Mouse (Mus musculus) kidney, adult 2 months (tissue): ENCODE measurements around the gene Fyb2. TPM values are rescaled to one million over a fixed set of nuclear protein-coding genes. Genes with fewer than 3 reads are reported as not detected.
A peak's percentile ranks its signal among the peaks of the same experiment; 100 is the strongest.

ENCODE experiments used
- DNase-seq: peaks from one replicate; pipeline ENCODE4 v3.0.0; 2021
- H3K27ac ChIP-seq: fragments of 200-500 bp; 2 replicates; pipeline ENCODE4 v1.5.1; 2012; ENCODE audit warnings: low read depth, low read length, control low read depth, inconsistent platforms; ENCODE audit not compliant: insufficient read depth
- H3K27me3 ChIP-seq: fragments of 200-500 bp; replicated peaks from 2 replicates; pipeline ENCODE4 v1.6.1; 2012; ENCODE audit warnings: mild to moderate bottlenecking, moderate library complexity, low read length, inconsistent platforms; ENCODE audit not compliant: control insufficient read depth, insufficient read depth
- H3K36me3 ChIP-seq: fragments of 200-500 bp; 2 replicates; pipeline ENCODE4 v1.6.1; 2012; ENCODE audit warnings: mild to moderate bottlenecking, moderate library complexity, low read length, inconsistent platforms; ENCODE audit not compliant: control insufficient read depth, insufficient read depth
- H3K4me1 ChIP-seq: fragments of 200-500 bp; 2 replicates; pipeline ENCODE4 v1.6.1; 2011; ENCODE audit warnings: low read length; ENCODE audit not compliant: control insufficient read depth, insufficient read depth
- H3K4me3 ChIP-seq: fragments of 200-500 bp; 2 replicates; pipeline ENCODE4 v1.5.1; 2011; ENCODE audit warnings: mild to moderate bottlenecking, low read depth, low read length, control low read depth; ENCODE audit not compliant: insufficient read depth
- CTCF ChIP-seq: fragments of 200-500 bp; conservative IDR thresholded peaks from 2 replicates; pipeline ENCODE4 v1.5.1; 2011; ENCODE audit warnings: low read depth, mild to moderate bottlenecking, control low read depth, low read length, moderate library complexity, mixed read lengths; ENCODE audit not compliant: insufficient read depth, insufficient read length
- POLR2A ChIP-seq: fragments of 200-500 bp; IDR thresholded peaks from one replicate; pipeline ENCODE4 v1.6.1; 2011; ENCODE audit warnings: low read depth, low read length, control low read depth
- WGBS: fragments of 180-500 bp; shearing (Covaris S2); methylation state at CpG from one replicate; pipeline ENCODE4 v1.1.7; 2018; 5-methylcytosine and 5-hydroxymethylcytosine counted together
- polyA plus RNA-seq: library from polyadenylated mRNA; depleted of rRNA; stranded (reverse); fragments of >200 nt; gene quantifications from 2 replicates; pipeline ENCODE4 v1.2.3, GENCODE M21; 2012

The Fyb2 gene
- polyA plus RNA-seq, 1 experiment, result 0.48 TPM

GRCm38 (mm10) chr4:104939535-104939934 lies 26.3 kb downstream of the Fyb2 start:
- DNase-seq, result no peak
- Histone ChIP-seq H3K36me3 (no peaks in the 10 kb centered on the region), H3K4me1 (no peaks in the 10 kb centered on the region), H3K27me3 (no peaks in the 10 kb centered on the region), H3K4me3 (no peak overlapping the region), H3K27ac (no peak overlapping the region)
- TF ChIP-seq CTCF (no peak), POLR2A (no peak)
- 86% methylated on average over 6 of the region's 6 CpGs for WGBS

DNA sequence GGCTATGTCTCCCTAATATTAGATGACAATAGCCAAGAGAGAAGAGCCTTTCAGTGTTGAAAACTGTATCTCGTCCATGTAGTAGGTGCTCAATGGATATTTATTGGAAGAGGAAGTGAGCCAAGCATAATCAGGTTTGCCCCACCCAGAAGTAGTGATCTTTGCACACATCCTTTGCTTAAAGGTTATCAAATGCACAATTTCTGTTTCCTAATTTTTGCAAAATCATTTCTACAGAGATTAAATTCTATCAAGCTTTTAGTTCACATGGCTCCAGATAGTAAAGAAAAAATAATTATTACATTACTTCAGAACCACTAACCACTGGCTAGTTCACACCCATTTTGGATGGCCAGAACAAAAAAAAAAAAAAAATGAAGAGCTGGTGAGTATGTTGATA lies 28.6 kb downstream of the Fyb2 start:
- 75% methylated on average over 1 of the region's 1 CpGs for WGBS
- no peaks in the 10 kb centered on the region for H3K27me3 ChIP-seq
- no peak for TF ChIP-seq CTCF
- TF ChIP-seq POLR2A, result no peak
- DNase-seq, result no peak
- H3K36me3 ChIP-seq, result no peaks in the 10 kb centered on the region
- H3K4me1 ChIP-seq, result no peaks in the 10 kb centered on the region
- H3K27ac ChIP-seq, result no peak overlapping the region
- no peak overlapping the region for H3K4me3 ChIP-seq

- Histone ChIP-seq H3K36me3 (no peaks in the 10 kb centered on the region), H3K4me3 (no peak overlapping the region)
- WGBS, result 82% methylated on average over 1 of the region's 1 CpGs
Measured at GRCm38 (mm10) chr4:104944482-104944881, 31.2 kb downstream of the Fyb2 start.

GRCm38 (mm10) chr4:104948886-104949285 lies 35.6 kb downstream of the Fyb2 start:
- no peaks in the 10 kb centered on the region for H3K4me1 ChIP-seq
- H3K36me3 ChIP-seq, result no peaks in the 10 kb centered on the region
- H3K27ac ChIP-seq, result no peak overlapping the region
- 53% methylated on average over 4 of the region's 4 CpGs for WGBS
- H3K4me3 ChIP-seq, result no peak overlapping the region
- DNase-seq, result peak; percentile 66
- no peak for TF ChIP-seq CTCF
- TF ChIP-seq POLR2A, result no peak
- no peaks in the 10 kb centered on the region for H3K27me3 ChIP-seq

More at GRCm38 (mm10) chr4:104944482-104944881, 31.2 kb downstream of the Fyb2 start:
- Histone ChIP-seq H3K4me1 (no peaks in the 10 kb centered on the region), H3K27me3 (no peaks in the 10 kb centered on the region), H3K27ac (no peak overlapping the region)
- TF ChIP-seq POLR2A (no peak), CTCF (no peak)
- no peak for DNase-seq

- Histone ChIP-seq H3K27me3 (no peaks in the 10 kb centered on the region), H3K27ac (no peak overlapping the region), H3K36me3 (no peaks in the 10 kb centered on the region), H3K4me1 (no peaks in the 10 kb centered on the region), H3K4me3 (no peak overlapping the region)
- DNase-seq, result no peak
- TF ChIP-seq POLR2A, result no peak
- TF ChIP-seq CTCF, result no peak
- 49% methylated on average over 3 of the region's 3 CpGs for WGBS
Measured at GRCm38 (mm10) chr4:104949304-104949703, 36.0 kb downstream of the Fyb2 start.

GRCm38 (mm10) chr4:104951280-104951878 lies 38.1 kb downstream of the Fyb2 start:
- TF ChIP-seq POLR2A, result no peak
- TF ChIP-seq CTCF, result no peak
- whole genome bisulfite sequencing, result 83% methylated on average over 4 of the region's 4 CpGs
- peak; percentile 40 for DNase-seq
- Histone ChIP-seq H3K27me3 (no peaks in the 10 kb centered on the region), H3K4me1 (no peaks in the 10 kb centered on the region), H3K36me3 (no peaks in the 10 kb centered on the region), H3K4me3 (no peak overlapping the region), H3K27ac (no peak overlapping the region)

- WGBS, result 61% methylated on average over 7 of the region's 7 CpGs
- Histone ChIP-seq H3K4me1 (no peaks in the 10 kb centered on the region), H3K27me3 (no peaks in the 10 kb centered on the region), H3K4me3 (no peak overlapping the region), H3K27ac (no peak overlapping the region), H3K36me3 (no peaks in the 10 kb centered on the region)
- TF ChIP-seq CTCF, result no peak
- no peak for TF ChIP-seq POLR2A
- no peak for DNase-seq
Measured at GRCm38 (mm10) chr4:104956691-104957090, 43.4 kb downstream of the Fyb2 start.

DNA sequence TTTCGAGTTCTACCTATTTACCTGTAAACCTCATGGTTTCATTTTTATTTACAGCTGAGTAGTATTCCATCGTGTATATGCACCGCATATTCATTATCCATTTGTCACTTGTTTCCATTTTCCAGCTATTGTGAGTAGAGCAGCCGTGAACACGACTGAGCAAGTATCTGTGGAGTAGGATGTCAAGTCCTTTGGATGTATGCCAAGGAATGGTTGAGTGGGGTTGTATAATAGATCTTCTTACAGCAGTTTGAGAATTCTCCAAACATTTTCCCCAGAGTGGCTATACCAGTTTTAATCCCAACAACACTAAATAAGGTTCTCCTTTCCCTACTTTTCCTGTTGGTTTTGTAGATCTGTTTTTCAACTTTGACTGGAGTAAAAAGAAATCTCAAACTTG lies 48.2 kb downstream of the Fyb2 start:
- no peaks in the 10 kb centered on the region for H3K27me3 ChIP-seq
- DNase-seq, result no peak
- 62% methylated on average over 5 of the region's 5 CpGs for WGBS
- TF ChIP-seq POLR2A (no peak), CTCF (no peak)
- no peaks in the 10 kb centered on the region for H3K4me1 ChIP-seq
- no peak overlapping the region for H3K4me3 ChIP-seq
- no peaks in the 10 kb centered on the region for H3K36me3 ChIP-seq
- no peak overlapping the region for H3K27ac ChIP-seq
